Mouse (Mus musculus) kidney, adult 8-10 months (tissue): ENCODE results near the gene Tigit.

Source experiments
- DNase-seq, 2 experiments: peaks; one replicate each; pipeline ENCODE4 v3.0.0; 2022

The Tigit gene

DNA sequence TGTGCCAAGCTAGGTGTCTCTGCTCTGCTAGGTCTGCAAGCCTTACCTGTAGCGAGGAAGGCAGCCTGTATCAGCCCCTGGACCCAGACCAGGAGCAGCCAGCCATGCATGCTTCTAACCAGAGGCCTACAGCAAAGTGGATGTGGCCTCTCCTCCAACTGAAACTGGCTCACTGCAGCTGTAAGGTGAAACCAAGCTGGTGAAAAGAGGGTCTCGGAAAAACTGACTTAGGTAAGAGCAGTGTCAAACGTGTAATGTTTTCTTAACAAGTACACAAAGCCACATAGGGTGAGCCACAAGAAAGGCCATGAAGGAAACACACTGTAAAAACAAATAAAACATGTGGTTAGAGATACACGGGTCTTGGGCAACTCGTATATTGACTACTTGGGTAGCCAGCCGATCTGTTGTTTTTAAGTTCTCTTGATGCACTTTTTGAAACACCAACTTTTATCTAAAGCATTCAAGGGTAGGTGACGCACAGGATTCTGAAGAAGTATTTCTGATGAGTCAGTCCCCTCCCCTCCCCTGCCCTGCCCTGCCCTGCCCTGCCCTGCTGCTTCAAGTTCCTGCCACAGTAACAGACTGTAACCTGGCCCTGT is at the start of gene Tigit:
Gene Tigit, minus strand, starts transcription at position 169 of the 602 bp plus-strand sequence.
- no peak for DNase-seq

DNA sequence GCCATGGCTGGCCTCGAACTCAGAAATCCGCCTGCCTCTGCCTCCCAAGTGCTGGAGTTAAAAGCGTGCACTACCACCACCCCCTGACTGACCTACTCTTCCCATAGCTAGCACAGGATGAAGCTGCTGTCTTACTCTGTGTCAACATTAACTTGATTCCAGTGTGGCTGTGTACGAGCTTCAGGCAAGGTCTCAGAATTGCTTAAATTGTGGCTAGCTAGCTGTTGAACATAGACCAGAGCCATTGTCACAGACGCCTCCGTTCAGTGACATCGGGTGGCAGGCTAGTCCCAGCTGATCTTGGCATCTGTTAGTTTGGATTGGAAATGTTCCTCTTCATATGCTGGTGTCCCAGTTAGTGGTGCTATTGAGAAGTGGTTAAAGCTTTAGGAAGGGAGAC is 47.4 kb upstream of the Tigit start:
- DNase-seq, result no peak

DNA sequence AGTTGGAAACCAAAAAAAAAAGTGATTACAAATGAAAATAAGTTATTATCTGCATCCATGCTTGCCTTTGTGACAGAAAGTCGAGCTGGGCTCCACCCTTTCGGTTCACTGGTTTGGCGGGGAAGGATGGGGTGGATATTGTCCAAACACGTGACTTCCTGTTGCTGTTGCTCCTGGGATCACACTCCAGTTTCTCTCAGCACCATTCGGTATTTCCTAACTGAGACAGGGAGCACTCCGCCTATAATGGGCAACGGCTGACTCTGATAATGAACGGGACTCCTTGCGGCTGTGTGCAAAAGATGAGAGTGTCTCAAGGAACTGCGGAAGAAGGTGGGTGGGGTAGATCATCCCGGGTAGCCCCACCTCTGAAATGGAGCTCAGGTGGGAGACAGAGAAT is 46.7 kb upstream of the Tigit start:
- DNase-seq, result peak in 1 of 2 experiments; percentile 9

- DNase-seq, result no peak
These were observed 46.2 kb upstream of the Tigit start for GRCm38 (mm10) chr16:43710134-43710475.

DNA sequence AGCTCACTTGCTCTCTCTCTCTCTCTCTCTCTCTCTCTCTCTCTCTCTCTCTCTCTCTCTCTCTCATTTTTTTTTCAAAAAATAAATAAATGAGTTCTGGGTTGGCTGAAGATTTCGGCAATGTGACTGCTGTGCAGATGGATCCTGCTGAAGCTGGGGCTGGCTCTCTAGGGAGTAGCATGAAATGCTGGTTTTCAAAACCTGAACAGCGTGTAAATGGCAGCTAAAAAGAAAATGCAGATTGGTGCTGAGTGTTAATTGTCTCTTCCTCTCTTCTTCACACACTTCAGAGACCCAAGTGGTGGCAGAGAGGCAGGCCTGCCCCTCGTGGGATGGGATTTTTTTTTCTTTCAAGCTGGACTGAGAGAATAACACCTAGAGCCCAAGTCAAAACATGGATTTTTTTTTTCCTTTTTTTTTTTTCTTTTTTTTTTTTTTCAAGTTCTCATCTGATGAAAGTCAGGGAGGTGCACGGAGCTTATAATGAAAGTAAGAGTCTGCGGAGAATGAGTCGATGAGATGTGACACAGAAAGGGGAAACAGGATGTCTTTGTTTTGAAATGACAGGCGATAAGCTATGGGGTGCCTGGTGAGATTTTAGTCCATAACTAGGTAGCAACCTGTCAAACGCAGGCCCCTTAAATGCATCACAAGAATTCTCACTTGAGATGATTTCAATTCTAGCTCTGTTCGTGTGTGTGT is 45.6 kb upstream of the Tigit start:
- no peak for DNase-seq

DNA sequence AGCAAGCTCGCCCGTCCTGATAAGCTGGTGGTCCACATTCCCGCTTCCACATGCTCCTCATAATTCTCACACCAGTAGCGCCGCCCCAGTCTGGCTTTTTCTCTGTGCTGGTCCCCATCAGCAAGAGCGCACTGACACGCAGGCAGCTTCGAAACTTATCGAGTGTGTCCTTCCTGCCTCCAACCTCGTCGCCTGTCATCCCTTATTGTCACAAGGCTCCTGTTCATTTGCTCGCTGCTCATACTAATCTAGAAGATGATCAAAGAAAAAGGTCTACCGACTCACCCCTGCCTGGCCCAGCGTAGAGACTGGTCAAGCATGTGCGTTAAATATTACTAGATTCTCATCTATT is 45.1 kb upstream of the Tigit start:
- no peak for DNase-seq

GRCm38 (mm10) chr16:43708335-43709061 is 44.6 kb upstream of the Tigit start:
- DNase-seq, result no peak

GRCm38 (mm10) chr16:43701765-43702504 is 38.0 kb upstream of the Tigit start:
- DNase-seq, result no peak

DNA sequence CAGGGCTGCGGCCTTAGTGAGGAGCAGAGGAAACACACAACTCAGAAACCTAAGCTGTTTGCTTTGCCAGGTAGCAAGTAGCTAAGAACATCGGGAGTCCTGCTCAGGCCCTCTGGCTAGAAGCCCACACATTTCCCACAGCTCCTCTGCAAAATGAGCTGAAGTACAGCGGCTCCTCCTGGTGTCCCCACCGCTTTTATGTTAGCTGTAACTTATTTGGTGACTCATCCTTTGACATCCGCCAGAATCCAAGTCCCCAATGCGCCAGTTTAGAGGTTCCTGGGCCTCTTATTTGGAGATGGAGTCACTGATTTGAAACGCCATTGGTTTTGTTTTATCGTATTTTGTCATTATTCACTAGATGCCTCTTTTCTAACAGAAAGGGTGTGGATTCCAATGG is 36.6 kb upstream of the Tigit start:
- DNase-seq, result no peak

- no peak for DNase-seq
These were observed 35.0 kb upstream of the Tigit start for GRCm38 (mm10) chr16:43698735-43699649.

DNA sequence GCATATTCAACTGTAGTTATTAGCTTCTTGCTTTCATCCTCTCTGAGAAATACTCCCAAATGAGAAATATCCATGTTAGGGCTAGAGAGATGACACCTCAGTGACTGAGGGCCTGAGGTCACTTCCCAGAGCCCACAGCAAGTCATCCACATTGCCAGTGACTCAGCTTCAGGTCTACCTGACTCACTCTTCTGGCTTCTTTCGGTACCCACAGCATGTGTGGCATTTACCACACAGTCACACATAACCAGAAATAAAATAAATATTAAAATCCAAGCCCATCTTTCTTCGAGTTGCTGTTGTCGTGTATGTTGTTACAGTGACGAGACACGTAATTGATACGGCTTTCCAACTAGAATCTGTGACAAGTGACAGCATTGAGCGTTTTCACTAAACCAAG is 33.8 kb upstream of the Tigit start:
- DNase-seq, result no peak

DNA sequence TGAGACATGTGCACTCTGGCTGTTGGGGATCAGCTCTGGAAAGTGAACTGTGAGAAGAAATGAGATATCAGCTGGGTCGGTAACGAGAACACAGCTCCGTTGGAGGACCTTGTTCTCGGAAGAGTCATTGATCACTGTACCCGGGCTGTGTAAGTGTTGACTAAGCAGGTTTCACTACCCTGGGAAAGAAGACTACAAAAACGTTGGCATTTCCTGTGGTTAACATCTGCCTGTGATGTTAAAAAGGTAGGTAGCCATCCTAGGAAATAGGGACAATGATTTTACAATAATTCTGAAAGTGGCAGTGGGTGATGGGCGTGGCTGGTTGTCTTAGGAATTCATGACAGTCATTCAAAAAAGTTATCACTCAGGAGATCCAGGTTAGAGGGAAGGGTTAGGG is 31.9 kb upstream of the Tigit start:
- DNase-seq, result no peak

DNA sequence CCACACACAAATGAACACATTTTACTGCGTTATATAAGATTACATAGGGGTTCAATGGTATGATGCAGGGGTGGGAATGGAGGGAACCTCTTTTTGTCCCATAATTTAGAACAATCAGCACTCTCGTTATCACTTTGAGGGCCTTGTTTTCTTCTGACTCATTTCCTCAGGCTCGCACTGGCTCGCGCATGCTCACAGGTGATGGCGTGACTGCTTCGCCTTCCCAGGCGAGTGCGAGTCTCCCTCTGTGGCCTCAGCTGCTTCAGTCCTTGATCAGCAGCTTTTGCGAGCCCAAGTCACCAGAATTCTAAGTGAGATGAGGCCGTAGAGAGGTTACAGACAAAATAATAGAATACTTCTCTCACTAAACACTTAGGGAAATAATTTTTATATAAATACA is 30.2 kb upstream of the Tigit start:
- DNase-seq, result no peak

GRCm38 (mm10) chr16:43692611-43693010 is 28.7 kb upstream of the Tigit start:
- no peak for DNase-seq

- DNase-seq, result no peak
These were observed 27.8 kb upstream of the Tigit start for GRCm38 (mm10) chr16:43691741-43692140.

DNA sequence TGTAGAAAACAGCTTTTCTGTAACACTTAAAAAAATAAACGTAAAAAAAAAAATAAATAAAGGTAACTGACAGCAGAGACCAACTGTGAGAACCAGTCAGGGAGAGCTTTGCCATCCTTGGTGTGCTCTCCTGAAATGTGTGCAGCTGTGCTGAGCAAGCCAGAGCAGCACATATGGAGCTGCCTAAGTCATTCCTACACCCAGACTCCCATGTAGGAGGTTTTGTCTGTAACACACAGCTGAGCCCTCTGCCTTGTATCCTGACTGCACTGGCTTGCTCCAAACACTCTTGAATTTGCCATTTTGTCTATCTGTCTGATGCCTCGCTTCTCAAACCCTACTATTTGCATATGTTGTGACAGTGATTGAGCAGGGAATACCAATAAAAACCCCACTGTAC is 27.0 kb upstream of the Tigit start:
- no peak for DNase-seq

DNA sequence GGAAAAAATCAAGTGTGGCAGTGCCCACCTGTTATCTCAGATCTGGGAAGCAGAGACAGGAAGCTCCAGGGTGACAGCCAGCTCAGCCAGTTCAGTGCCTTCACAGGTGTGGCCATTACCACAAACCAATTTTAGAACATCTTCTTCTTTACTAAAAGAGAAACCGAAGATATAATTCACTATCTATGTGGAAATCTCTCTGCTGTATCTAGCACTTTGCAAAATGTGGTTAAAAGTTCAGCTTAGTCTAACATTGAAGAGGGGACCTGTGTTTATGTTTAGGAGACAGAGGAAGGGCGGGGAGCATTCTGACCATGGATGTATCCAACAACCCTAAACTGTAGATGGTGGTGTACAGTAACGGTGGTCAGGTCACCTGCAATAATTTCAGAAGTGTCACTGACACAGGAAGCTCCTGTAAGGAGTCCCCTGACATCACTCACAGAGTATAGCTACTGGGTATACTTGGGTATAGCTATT is 26.3 kb upstream of the Tigit start:
- DNase-seq, result no peak

DNA sequence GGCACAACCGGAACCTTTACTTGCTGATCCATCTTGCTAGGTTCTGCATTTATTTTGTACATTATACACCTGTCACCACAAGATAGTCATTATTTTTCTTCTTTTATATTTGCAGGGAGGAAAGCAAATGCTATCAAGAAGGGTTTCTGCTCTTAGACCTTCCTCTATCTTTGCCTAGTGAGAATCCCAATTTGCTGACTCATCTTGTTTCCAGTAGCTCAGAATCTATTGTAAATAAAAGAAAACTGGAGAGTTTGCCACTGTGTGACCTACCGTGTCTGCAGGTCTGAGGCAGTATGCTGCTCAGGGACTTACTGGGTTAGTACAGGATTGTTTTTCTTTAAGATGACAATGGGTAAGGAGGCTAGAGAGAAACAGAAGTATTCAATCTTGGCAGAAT is 24.0 kb upstream of the Tigit start:
- DNase-seq, result no peak

GRCm38 (mm10) chr16:43674400-43674799 is 10.5 kb upstream of the Tigit start:
- no peak for DNase-seq

GRCm38 (mm10) chr16:43672697-43673096 is 8.8 kb upstream of the Tigit start:
- DNase-seq, result no peak

DNA sequence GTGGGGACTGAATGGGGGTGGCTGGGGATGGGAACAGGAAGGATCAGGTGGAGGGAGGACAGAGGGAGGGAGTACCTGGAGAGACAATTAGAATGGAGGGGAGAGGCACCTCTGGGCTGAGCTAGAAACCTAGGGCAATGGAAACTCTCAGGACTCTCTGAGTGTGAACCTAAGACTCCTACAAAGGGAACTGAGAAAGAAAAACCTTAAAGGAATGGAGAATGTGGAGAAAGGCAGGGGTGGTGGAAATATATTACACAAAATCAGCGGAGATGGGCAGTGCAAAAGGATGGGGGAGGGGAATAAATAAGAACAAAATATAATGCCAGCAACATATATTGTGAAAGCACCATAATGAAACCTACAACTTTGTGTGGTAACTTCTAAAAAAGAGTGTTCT is 8.0 kb upstream of the Tigit start:
- no peak for DNase-seq

DNA sequence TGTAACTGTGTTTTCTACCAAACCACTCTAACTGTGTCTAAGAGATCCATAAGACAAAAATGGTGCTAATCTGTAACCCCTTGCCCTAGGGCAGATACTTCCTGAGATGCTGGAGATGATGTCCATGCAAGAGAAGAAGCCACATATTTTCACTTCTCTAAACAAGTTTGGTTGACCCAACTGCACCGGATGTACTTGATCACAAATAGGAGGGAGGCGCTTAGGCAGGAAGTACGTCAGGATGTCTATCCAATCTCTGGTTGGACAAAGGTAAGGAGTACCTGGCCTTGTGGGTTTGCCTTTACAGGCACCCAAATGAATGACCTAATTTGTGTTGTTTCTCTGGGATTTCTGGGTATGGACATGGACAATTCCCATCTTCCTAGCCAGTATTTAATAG is 4.3 kb upstream of the Tigit start:
- DNase-seq, result no peak

- no peak for DNase-seq
These were observed 915 bp upstream of the Tigit start for GRCm38 (mm10) chr16:43664861-43665260.
